Mouse (Mus musculus): Measurements from ENCODE around the gene Anapc2. TPM values are rescaled to one million over a fixed set of nuclear protein-coding genes. Genes with fewer than 3 reads are reported as not detected.
A peak's percentile ranks its signal among the peaks of the same experiment; 100 is the strongest.

Gene Anapc2
- total and polyA plus RNA-seq, 2 experiments from 2014 or later = 41.0 to 48.6 TPM

- TF ChIP-seq EP300 (IDR thresholded peaks at IDR 0.05; ENCODE audit: low read depth) (no peak), CTCF (IDR thresholded peaks at IDR 0.05; ENCODE audit: low read depth) (no peak)
Measured at GRCm38 (mm10) chr2:25225811-25226379, 46.4 kb upstream of the Anapc2 start.

GRCm38 (mm10) chr2:25226864-25227263, 45.4 kb upstream of the Anapc2 start:
- ATAC-seq (ENCODE audit: insufficient read depth, low read depth) = no peak
- WGBS = 86% methylated on average over 5 of the region's 5 CpGs
- no peak overlapping the region for H3K4me3 ChIP-seq (ENCODE audit: low read depth, low read length)
- H3K27me3 ChIP-seq (ENCODE audit: control insufficient read depth, insufficient read depth, low read length) = 0 out of 2 replicates have a peak, but pooled peaks cover 5% of the 10 kb centered on the region
- H3K9ac ChIP-seq (replicated peaks; ENCODE audit: low read depth, low read length) = no peak overlapping the region
- H3K36me3 ChIP-seq (replicated peaks; ENCODE audit: control insufficient read depth, insufficient read depth, low read length) = peaks cover 1% of the 10 kb centered on the region
- H3K27ac ChIP-seq (ENCODE audit: low read depth) = no peak overlapping the region
- H3K4me1 ChIP-seq (ENCODE audit: control insufficient read depth, insufficient read depth) = peaks cover 22% of the 10 kb centered on the region
- H3K4me2 ChIP-seq (ENCODE audit: low read depth, low read length) = no peak overlapping the region
- no peaks in the 10 kb centered on the region for H3K9me3 ChIP-seq (replicated peaks; ENCODE audit: control insufficient read depth, low read length)
- TF ChIP-seq EP300 (IDR thresholded peaks at IDR 0.05; ENCODE audit: low read depth) = no peak
- no peak for TF ChIP-seq CTCF (IDR thresholded peaks at IDR 0.05; ENCODE audit: low read depth)
- DNase-seq (ENCODE audit: low spot score) = no peak

More at GRCm38 (mm10) chr2:25225811-25226379, 46.4 kb upstream of the Anapc2 start:
- ATAC-seq (ENCODE audit: insufficient read depth, low read depth) (no peak), DNase-seq (ENCODE audit: low spot score) (no peak)
- 75% methylated on average over 8 of the region's 8 CpGs for whole genome bisulfite sequencing
- peak overlapping the region; percentile 61 for H3K4me2 ChIP-seq (ENCODE audit: low read depth, low read length)
- H3K4me3 ChIP-seq (ENCODE audit: low read depth, low read length) = no peak overlapping the region
- H3K9ac ChIP-seq (replicated peaks; ENCODE audit: low read depth, low read length) = no peak overlapping the region
- peaks cover 22% of the 10 kb centered on the region for H3K4me1 ChIP-seq (ENCODE audit: control insufficient read depth, insufficient read depth)
- H3K27me3 ChIP-seq (ENCODE audit: control insufficient read depth, insufficient read depth, low read length) = 0 out of 2 replicates have a peak, but pooled peaks cover 4% of the 10 kb centered on the region
- peaks cover 11% of the 10 kb centered on the region for H3K36me3 ChIP-seq (replicated peaks; ENCODE audit: control insufficient read depth, insufficient read depth, low read length)
- no peaks in the 10 kb centered on the region for H3K9me3 ChIP-seq (replicated peaks; ENCODE audit: control insufficient read depth, low read length)
- peak overlapping the region; percentile 95 for H3K27ac ChIP-seq (ENCODE audit: low read depth)

GRCm38 (mm10) chr2:25227406-25227805, 44.9 kb upstream of the Anapc2 start:
- Histone ChIP-seq H3K4me1 (ENCODE audit: control insufficient read depth, insufficient read depth) (peaks cover 22% of the 10 kb centered on the region), H3K9ac (replicated peaks; ENCODE audit: low read depth, low read length) (no peak overlapping the region)

GRCm38 (mm10) chr2:25228431-25228889, 43.8 kb upstream of the Anapc2 start:
- peak; percentile 31 for ATAC-seq (ENCODE audit: insufficient read depth, low read depth)
- 1% methylated on average over 7 of the region's 7 CpGs for WGBS

More at GRCm38 (mm10) chr2:25227406-25227805, 44.9 kb upstream of the Anapc2 start:
- Histone ChIP-seq H3K9me3 (replicated peaks; ENCODE audit: control insufficient read depth, low read length) (no peaks in the 10 kb centered on the region), H3K4me2 (ENCODE audit: low read depth, low read length) (no peak overlapping the region), H3K27me3 (ENCODE audit: control insufficient read depth, insufficient read depth, low read length) (0 out of 2 replicates have a peak, but pooled peaks cover 5% of the 10 kb centered on the region), H3K36me3 (replicated peaks; ENCODE audit: control insufficient read depth, insufficient read depth, low read length) (no peaks in the 10 kb centered on the region), H3K27ac (ENCODE audit: low read depth) (no peak overlapping the region), H3K4me3 (ENCODE audit: low read depth, low read length) (no peak overlapping the region)
- no peak for DNase-seq (ENCODE audit: low spot score)
- TF ChIP-seq CTCF (IDR thresholded peaks at IDR 0.05; ENCODE audit: low read depth) (no peak), EP300 (IDR thresholded peaks at IDR 0.05; ENCODE audit: low read depth) (no peak)
- WGBS = 82% methylated on average over 4 of the region's 4 CpGs
- ATAC-seq (ENCODE audit: insufficient read depth, low read depth) = no peak

GRCm38 (mm10) chr2:25228995-25229530, 43.2 kb upstream of the Anapc2 start:
- H3K36me3 ChIP-seq (replicated peaks; ENCODE audit: control insufficient read depth, insufficient read depth, low read length) = no peaks in the 10 kb centered on the region
- no peak overlapping the region; the same call in 1 of the 2 replicates for H3K4me3 ChIP-seq (ENCODE audit: low read depth, low read length)
- H3K27ac ChIP-seq (ENCODE audit: low read depth) = peak overlapping the region; percentile 85; the same call in 1 of the 2 replicates
- 0 out of 2 replicates have a peak, but pooled peaks cover 5% of the 10 kb centered on the region for H3K27me3 ChIP-seq (ENCODE audit: control insufficient read depth, insufficient read depth, low read length)
- H3K9me3 ChIP-seq (replicated peaks; ENCODE audit: control insufficient read depth, low read length) = no peaks in the 10 kb centered on the region
- DNase-seq (ENCODE audit: low spot score) = no peak
- ATAC-seq (ENCODE audit: insufficient read depth, low read depth) = no peak
- H3K4me2 ChIP-seq (ENCODE audit: low read depth, low read length) = no peak overlapping the region; the same call in 1 of the 2 replicates
- H3K9ac ChIP-seq (replicated peaks; ENCODE audit: low read depth, low read length) = no peak overlapping the region
- 65% methylated on average over 6 of the region's 6 CpGs for WGBS
- peaks cover 15% of the 10 kb centered on the region for H3K4me1 ChIP-seq (ENCODE audit: control insufficient read depth, insufficient read depth)
- TF ChIP-seq CTCF (IDR thresholded peaks at IDR 0.05; ENCODE audit: low read depth) (no peak), EP300 (IDR thresholded peaks at IDR 0.05; ENCODE audit: low read depth) (no peak)

More at GRCm38 (mm10) chr2:25228431-25228889, 43.8 kb upstream of the Anapc2 start:
- DNase-seq (ENCODE audit: low spot score) = peak; percentile 93
- Histone ChIP-seq H3K36me3 (replicated peaks; ENCODE audit: control insufficient read depth, insufficient read depth, low read length) (no peaks in the 10 kb centered on the region), H3K4me3 (ENCODE audit: low read depth, low read length) (peak overlapping the region; percentile 27), H3K9ac (replicated peaks; ENCODE audit: low read depth, low read length) (peak overlapping the region; percentile 4; the same call in 1 of the 2 replicates), H3K27me3 (ENCODE audit: control insufficient read depth, insufficient read depth, low read length) (0 out of 2 replicates have a peak, but pooled peaks cover 5% of the 10 kb centered on the region), H3K4me2 (ENCODE audit: low read depth, low read length) (peak overlapping the region; percentile 53), H3K27ac (ENCODE audit: low read depth) (peak overlapping the region; percentile 85), H3K9me3 (replicated peaks; ENCODE audit: control insufficient read depth, low read length) (no peaks in the 10 kb centered on the region), H3K4me1 (ENCODE audit: control insufficient read depth, insufficient read depth) (peaks cover 17% of the 10 kb centered on the region)
- TF ChIP-seq CTCF (IDR thresholded peaks at IDR 0.05; ENCODE audit: low read depth) = peak; percentile 85
- TF ChIP-seq EP300 (IDR thresholded peaks at IDR 0.05; ENCODE audit: low read depth) = peak; percentile 65; the same call in 1 of the 2 replicates
